8 mouse cellular contexts compared by ENCODE assay signal in the genomic region with DNA sequence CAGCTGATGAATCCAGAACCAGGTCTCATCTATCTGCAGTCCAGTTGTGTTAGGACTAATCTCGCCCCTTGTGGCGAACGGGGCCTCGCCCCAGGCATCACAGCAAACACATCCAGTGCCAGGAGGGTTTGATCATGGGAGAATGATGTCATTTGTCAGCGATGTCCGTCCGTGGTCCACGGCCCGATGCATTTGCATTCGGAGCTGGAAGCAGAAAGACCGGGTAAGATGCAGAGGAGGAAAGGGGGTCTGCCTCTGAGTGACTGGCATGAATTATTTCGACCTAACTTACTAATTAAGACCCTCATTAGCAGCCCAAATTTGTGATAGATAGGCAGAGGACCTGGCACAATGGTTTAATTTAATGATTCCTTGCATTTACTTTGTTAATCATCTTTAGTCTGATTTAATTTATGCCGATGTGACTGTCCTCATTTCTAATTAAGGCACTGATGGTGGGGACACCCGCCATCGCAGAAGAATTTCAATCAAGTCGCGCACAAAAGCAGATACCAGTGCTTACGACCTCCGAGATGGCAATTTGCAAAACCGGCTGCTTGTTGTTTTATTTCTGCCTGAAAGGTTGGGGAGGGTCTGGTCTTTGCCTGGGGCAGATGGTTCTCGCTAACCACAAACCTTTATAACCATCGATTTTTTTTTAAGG.
DNase-seq lines count a peak whose midpoint lies in the region; ATAC-seq and TF ChIP-seq lines count a peak whose summit lies in the region.
"Had no signal": no experiment of that assay in that cellular context is flagged by ENCODE, and none has a peak within 500 bp of the region (broad histone marks: within the 10 kb centered on the region; RNA-seq: fewer than 3 reads in every experiment).

No protein-coding gene starts in this region.

- no peak for TF ChIP-seq POLR2A in brain, embryonic 14.5 days (IDR thresholded peaks at IDR 0.05; ENCODE audit: borderline replicate concordance, extremely low read depth, insufficient read depth, insufficient read length, poor library complexity, severe bottlenecking)

- no peak for DNase-seq in hindbrain, embryonic 10.5 days (ENCODE audit: low spot score)
- peak; percentile 95 for DNase-seq in brain, embryonic 14.5 days (ENCODE audit: low read depth)
- DNase-seq in forebrain, postnatal 0 days, result peak; percentile 29
- no peak for DNase-seq in kidney, postnatal 25 days
- DNase-seq in thymus, postnatal 0 days (ENCODE audit: low spot score), result no peak

- no peak overlapping the region for H3K4me3 ChIP-seq in hindbrain, embryonic 10.5 days
- H3K4me3 ChIP-seq in hindbrain, embryonic 16.5 days (ENCODE audit: low read length), result no peak overlapping the region
- H3K4me3 ChIP-seq in forebrain, postnatal 0 days (ENCODE audit: low read depth, low read length), result no peak overlapping the region
- H3K4me3 ChIP-seq in midbrain, embryonic 13.5 days (replicated peaks), result no peak overlapping the region

- 74% methylated on average over 22 of the region's 22 CpGs for WGBS in hindbrain, embryonic 10.5 days
- 25% methylated on average over 22 of the region's 22 CpGs for WGBS in hindbrain, embryonic 16.5 days
- 13% methylated on average over 22 of the region's 22 CpGs for WGBS in forebrain, postnatal 0 days
- 40% methylated on average over 22 of the region's 22 CpGs for WGBS in midbrain, embryonic 13.5 days

- ATAC-seq in hindbrain, embryonic 16.5 days, result no peak
- ATAC-seq in forebrain, postnatal 0 days, result peak; percentile 29; the same call in 1 of the 2 replicates
- ATAC-seq in midbrain, embryonic 13.5 days, result peak; percentile 38

- H3K9ac ChIP-seq in hindbrain, embryonic 16.5 days (ENCODE audit: low read depth, low read length), result no peak overlapping the region
- no peak overlapping the region for H3K9ac ChIP-seq in forebrain, postnatal 0 days
- H3K9ac ChIP-seq in midbrain, embryonic 13.5 days (replicated peaks), result no peak overlapping the region

- TF ChIP-seq CTCF in brain, embryonic 14.5 days (IDR thresholded peaks at IDR 0.05; ENCODE audit: borderline replicate concordance, extremely low read depth, insufficient read depth, insufficient read length), result peak; percentile 18; the same call in 1 of the 2 replicates
- no peak for TF ChIP-seq CTCF in forebrain, postnatal 0 days (IDR thresholded peaks at IDR 0.05; ENCODE audit: low read depth)

- H3K4me2 ChIP-seq in hindbrain, embryonic 16.5 days (ENCODE audit: low read length), result no peak overlapping the region
- H3K4me2 ChIP-seq in forebrain, postnatal 0 days (ENCODE audit: low read depth), result 0 out of 2 replicates have a peak overlapping the region, but pooled peaks have one; percentile 2
- H3K4me2 ChIP-seq in midbrain, embryonic 13.5 days (replicated peaks), result no peak overlapping the region

- peak overlapping the region; percentile 25; the same call in 1 of the 2 replicates for H3K27ac ChIP-seq in hindbrain, embryonic 10.5 days
- H3K27ac ChIP-seq in hindbrain, embryonic 16.5 days (ENCODE audit: low read depth, low read length), result no peak overlapping the region
- no peak overlapping the region for H3K27ac ChIP-seq in forebrain, postnatal 0 days (ENCODE audit: low read depth, low read length)
- H3K27ac ChIP-seq in midbrain, embryonic 13.5 days, result peak overlapping the region; percentile 61
- H3K27ac ChIP-seq: kidney, postnatal 0 days had no signal

- H3K9me3 ChIP-seq in hindbrain, embryonic 10.5 days, result no peaks in the 10 kb centered on the region
- no peaks in the 10 kb centered on the region for H3K9me3 ChIP-seq in hindbrain, embryonic 16.5 days (ENCODE audit: control insufficient read depth, low read length)
- H3K9me3 ChIP-seq in forebrain, postnatal 0 days (ENCODE audit: low read length), result no peaks in the 10 kb centered on the region
- H3K9me3 ChIP-seq in midbrain, embryonic 13.5 days, result no peaks in the 10 kb centered on the region

- peaks cover 5% of the 10 kb centered on the region; the same call in 1 of the 2 replicates for H3K27me3 ChIP-seq in hindbrain, embryonic 10.5 days (ENCODE audit: insufficient read depth, poor library complexity, severe bottlenecking)
- no peaks in the 10 kb centered on the region for H3K27me3 ChIP-seq in hindbrain, embryonic 16.5 days (replicated peaks; ENCODE audit: control insufficient read depth, insufficient read depth, low read length)
- no peaks in the 10 kb centered on the region for H3K27me3 ChIP-seq in forebrain, postnatal 0 days (ENCODE audit: insufficient read depth, low read length)
- H3K27me3 ChIP-seq in midbrain, embryonic 13.5 days, result no peaks in the 10 kb centered on the region

- no peaks in the 10 kb centered on the region for H3K36me3 ChIP-seq in hindbrain, embryonic 10.5 days
- H3K36me3 ChIP-seq in hindbrain, embryonic 16.5 days (ENCODE audit: control insufficient read depth, insufficient read depth, low read length), result no peaks in the 10 kb centered on the region
- H3K36me3 ChIP-seq in forebrain, postnatal 0 days (ENCODE audit: insufficient read depth), result no peaks in the 10 kb centered on the region
- no peaks in the 10 kb centered on the region for H3K36me3 ChIP-seq in midbrain, embryonic 13.5 days

- H3K4me1 ChIP-seq in hindbrain, embryonic 10.5 days (replicated peaks), result peaks cover 25% of the 10 kb centered on the region
- no peaks in the 10 kb centered on the region; the same call in 1 of the 2 replicates for H3K4me1 ChIP-seq in hindbrain, embryonic 16.5 days (ENCODE audit: control insufficient read depth, insufficient read depth, low read depth, low read length)
- H3K4me1 ChIP-seq in forebrain, postnatal 0 days (ENCODE audit: insufficient read depth), result peaks cover 3% of the 10 kb centered on the region; the same call in 1 of the 2 replicates
- H3K4me1 ChIP-seq in midbrain, embryonic 13.5 days (replicated peaks), result peaks cover 17% of the 10 kb centered on the region

Comparison
In these comparisons a context has a peak if more than half of its experiments do, and no peak if none do; other contexts are left out.
1. H3K27ac ChIP-seq: peak in hindbrain, embryonic 10.5 days (single experiment) and midbrain, embryonic 13.5 days (single experiment); none in hindbrain, embryonic 16.5 days (single experiment) and forebrain, postnatal 0 days (single experiment).
2. DNase-seq: peak in brain, embryonic 14.5 days (single experiment) and forebrain, postnatal 0 days (single experiment); none in hindbrain, embryonic 10.5 days (single experiment), kidney, postnatal 25 days (0 of 2) and thymus, postnatal 0 days (single experiment).